Mouse (Mus musculus): ENCODE measurements around the gene Crk. TPM values are rescaled to one million over a fixed set of nuclear protein-coding genes. Genes with fewer than 3 reads are reported as not detected.

Crk gene
- total and polyA plus RNA-seq, 2 experiments from 2014 or later: 75.0 to 79.5 TPM

GRCm38 (mm10) chr11:75650311-75650710 lies 28.7 kb upstream of the Crk start, which contains the start of gene Myo1c:
Gene Myo1c, plus strand, starts transcription at chr11:75650504.
- 76% methylated on average over 7 of the region's 7 CpGs for WGBS
- no peaks in the 10 kb centered on the region; the same call in 1 of the 2 replicates for H3K36me3 ChIP-seq (ENCODE audit: insufficient read depth, low read length)
- H3K4me1 ChIP-seq (ENCODE audit: insufficient read depth, low read length): peaks cover 16% of the 10 kb centered on the region
- ATAC-seq (ENCODE audit: low FRiP score): no peak
- DNase-seq (ENCODE audit: low spot score): no peak
- peak within 1 kb of the TSS; percentile 47 for H3K4me3 ChIP-seq (ENCODE audit: low read depth, low read length)
- peaks cover 22% of the 10 kb centered on the region for H3K27me3 ChIP-seq (ENCODE audit: insufficient read depth, low read length)
- H3K9ac ChIP-seq (replicated peaks; ENCODE audit: low read length, poor library complexity, severe bottlenecking): peak within 1 kb of the TSS; percentile 62
- no peak for TF ChIP-seq CTCF (IDR thresholded peaks at IDR 0.05)
- H3K27ac ChIP-seq (ENCODE audit: low read depth, low read length): peak within 1 kb of the TSS; percentile 51; the same call in 1 of the 2 replicates
- no peaks in the 10 kb centered on the region for H3K9me3 ChIP-seq (ENCODE audit: low read length)
- peak within 1 kb of the TSS; percentile 67 for H3K4me2 ChIP-seq (ENCODE audit: low read depth, low read length, poor library complexity, severe bottlenecking)

GRCm38 (mm10) chr11:75650958-75651425 lies 28.1 kb upstream of the Crk start:
- H3K9ac ChIP-seq (replicated peaks; ENCODE audit: low read length, poor library complexity, severe bottlenecking): peak overlapping the region; percentile 62; the same call in 1 of the 2 replicates
- DNase-seq (ENCODE audit: low spot score) (no peak), ATAC-seq (ENCODE audit: low FRiP score) (no peak; the same call in 1 of the 2 replicates)
- H3K4me1 ChIP-seq (ENCODE audit: insufficient read depth, low read length): peaks cover 16% of the 10 kb centered on the region
- H3K4me3 ChIP-seq (ENCODE audit: low read depth, low read length): peak overlapping the region; percentile 47
- H3K9me3 ChIP-seq (ENCODE audit: low read length): no peaks in the 10 kb centered on the region
- no peak for TF ChIP-seq CTCF (IDR thresholded peaks at IDR 0.05)
- H3K4me2 ChIP-seq (ENCODE audit: low read depth, low read length, poor library complexity, severe bottlenecking): peak overlapping the region; percentile 67
- H3K36me3 ChIP-seq (ENCODE audit: insufficient read depth, low read length): no peaks in the 10 kb centered on the region
- 48% methylated on average over 13 of the region's 13 CpGs for WGBS
- H3K27me3 ChIP-seq (ENCODE audit: insufficient read depth, low read length): peaks cover 23% of the 10 kb centered on the region
- H3K27ac ChIP-seq (ENCODE audit: low read depth, low read length): peak overlapping the region; percentile 51; the same call in 1 of the 2 replicates

GRCm38 (mm10) chr11:75651426-75652221 lies 27.4 kb upstream of the Crk start:
- peaks cover 19% of the 10 kb centered on the region for H3K4me1 ChIP-seq (ENCODE audit: insufficient read depth, low read length)
- H3K27ac ChIP-seq (ENCODE audit: low read depth, low read length): peak overlapping the region; percentile 51
- H3K27me3 ChIP-seq (ENCODE audit: insufficient read depth, low read length): peaks cover 23% of the 10 kb centered on the region
- peak overlapping the region; percentile 62 for H3K9ac ChIP-seq (replicated peaks; ENCODE audit: low read length, poor library complexity, severe bottlenecking)
- peak overlapping the region; percentile 67 for H3K4me2 ChIP-seq (ENCODE audit: low read depth, low read length, poor library complexity, severe bottlenecking)
- TF ChIP-seq CTCF (IDR thresholded peaks at IDR 0.05): no peak
- ATAC-seq (ENCODE audit: low FRiP score) (peak; percentile 48), DNase-seq (ENCODE audit: low spot score) (peak; percentile 57)
- H3K9me3 ChIP-seq (ENCODE audit: low read length): no peaks in the 10 kb centered on the region
- under 1% methylated on average over 53 of the region's 54 CpGs for WGBS
- H3K36me3 ChIP-seq (ENCODE audit: insufficient read depth, low read length): no peaks in the 10 kb centered on the region
- peak overlapping the region; percentile 47 for H3K4me3 ChIP-seq (ENCODE audit: low read depth, low read length)

GRCm38 (mm10) chr11:75652222-75652941 lies 26.7 kb upstream of the Crk start:
- Histone ChIP-seq H3K27ac (ENCODE audit: low read depth, low read length) (0 out of 2 replicates have a peak overlapping the region, but pooled peaks have one; percentile 51), H3K9ac (replicated peaks; ENCODE audit: low read length, poor library complexity, severe bottlenecking) (peak overlapping the region; percentile 62), H3K36me3 (ENCODE audit: insufficient read depth, low read length) (no peaks in the 10 kb centered on the region), H3K4me1 (ENCODE audit: insufficient read depth, low read length) (peaks cover 19% of the 10 kb centered on the region), H3K4me3 (ENCODE audit: low read depth, low read length) (peak overlapping the region; percentile 47), H3K27me3 (ENCODE audit: insufficient read depth, low read length) (peaks cover 29% of the 10 kb centered on the region), H3K9me3 (ENCODE audit: low read length) (no peaks in the 10 kb centered on the region), H3K4me2 (ENCODE audit: low read depth, low read length, poor library complexity, severe bottlenecking) (peak overlapping the region; percentile 67)
- 26% methylated on average over 20 of the region's 20 CpGs for WGBS
- DNase-seq (ENCODE audit: low spot score): no peak
- TF ChIP-seq CTCF (IDR thresholded peaks at IDR 0.05): peak; percentile 17; the same call in 1 of the 2 replicates
- ATAC-seq (ENCODE audit: low FRiP score): no peak

- peak; percentile 23; the same call in 1 of the 2 replicates for TF ChIP-seq CTCF (IDR thresholded peaks at IDR 0.05)
- H3K27ac ChIP-seq (ENCODE audit: low read depth, low read length): no peak overlapping the region
Observed at GRCm38 (mm10) chr11:75652942-75653684, 25.9 kb upstream of the Crk start.

More at GRCm38 (mm10) chr11:75652942-75653684, 25.9 kb upstream of the Crk start:
- ATAC-seq (ENCODE audit: low FRiP score): no peak
- DNase-seq (ENCODE audit: low spot score): no peak
- H3K4me2 ChIP-seq (ENCODE audit: low read depth, low read length, poor library complexity, severe bottlenecking): peak overlapping the region; percentile 94
- H3K36me3 ChIP-seq (ENCODE audit: insufficient read depth, low read length): 0 out of 2 replicates have a peak, but pooled peaks cover 3% of the 10 kb centered on the region
- H3K4me3 ChIP-seq (ENCODE audit: low read depth, low read length): no peak overlapping the region
- H3K27me3 ChIP-seq (ENCODE audit: insufficient read depth, low read length): peaks cover 29% of the 10 kb centered on the region
- H3K9ac ChIP-seq (replicated peaks; ENCODE audit: low read length, poor library complexity, severe bottlenecking): no peak overlapping the region
- peaks cover 19% of the 10 kb centered on the region for H3K4me1 ChIP-seq (ENCODE audit: insufficient read depth, low read length)
- WGBS: 36% methylated on average over 14 of the region's 14 CpGs
- no peaks in the 10 kb centered on the region for H3K9me3 ChIP-seq (ENCODE audit: low read length)
